Mouse (Mus musculus) common myeloid progenitor, adult 5-6 weeks (primary cell): ENCODE results near the gene Rabgap1l. TPM values are rescaled to one million over a fixed set of nuclear protein-coding genes. Genes with fewer than 3 reads are reported as not detected.
"Not testable (repeated sequence)": the region's sequence is repeated elsewhere in the genome, so short reads cannot be mapped to it uniquely, and the experiment has no call there.

Experiments used
- ATAC-seq: replicated peaks from 2 replicates; pipeline ENCODE4 v1.8.0; 2016; ENCODE audit warnings: low read depth, mild to moderate bottlenecking, moderate TSS enrichment, inconsistent platforms; ENCODE audit not compliant: poor library complexity, severe bottlenecking
- total RNA-seq: library from RNA; stranded (forward); fragments of 200-1000, 187-1606 nt; gene quantifications from 2 replicates; pipeline ENCODE4 v1.2.3, GENCODE M21; 2017

The Rabgap1l gene
- total RNA-seq, 1 experiment from 2014 or later, result 304 TPM

- no peak; the same call in 1 of the 2 replicates for ATAC-seq
These were observed 174.8 kb downstream of the Rabgap1l start for GRCm38 (mm10) chr1:160618201-160618600.

GRCm38 (mm10) chr1:160606425-160606824 is 186.6 kb downstream of the Rabgap1l start:
- ATAC-seq, result no peak

- not testable (repeated sequence) for ATAC-seq
These were observed 189.7 kb downstream of the Rabgap1l start for GRCm38 (mm10) chr1:160603312-160603711.

- ATAC-seq, result no peak
These were observed 195.6 kb downstream of the Rabgap1l start for GRCm38 (mm10) chr1:160597369-160597768.

- ATAC-seq, result no peak
These were observed 196.1 kb downstream of the Rabgap1l start for GRCm38 (mm10) chr1:160596948-160597270.

GRCm38 (mm10) chr1:160596252-160596947 is 196.6 kb downstream of the Rabgap1l start:
- no peak for ATAC-seq

- no peak for ATAC-seq
These were observed 198.4 kb downstream of the Rabgap1l start for GRCm38 (mm10) chr1:160594576-160594975.

GRCm38 (mm10) chr1:160594066-160594465 is 198.9 kb downstream of the Rabgap1l start:
- no peak for ATAC-seq

GRCm38 (mm10) chr1:160588911-160589590 is 204.0 kb downstream of the Rabgap1l start:
- no peak for ATAC-seq

GRCm38 (mm10) chr1:160579309-160580233 is 213.4 kb downstream of the Rabgap1l start:
- no peak for ATAC-seq

- no peak for ATAC-seq
These were observed 216.9 kb downstream of the Rabgap1l start for GRCm38 (mm10) chr1:160576124-160576523.

GRCm38 (mm10) chr1:160574039-160574438 is 219.0 kb downstream of the Rabgap1l start:
- no peak for ATAC-seq

GRCm38 (mm10) chr1:160566458-160566857 is 226.6 kb downstream of the Rabgap1l start:
- no peak for ATAC-seq

- peak; percentile 83 for ATAC-seq
These were observed 231.6 kb downstream of the Rabgap1l start for GRCm38 (mm10) chr1:160561381-160561780.

- no peak for ATAC-seq
These were observed 242.4 kb downstream of the Rabgap1l start for GRCm38 (mm10) chr1:160550636-160551035.

- ATAC-seq, result no peak
These were observed 244.8 kb downstream of the Rabgap1l start for GRCm38 (mm10) chr1:160547934-160548876.

- no peak for ATAC-seq
These were observed 257.4 kb downstream of the Rabgap1l start for GRCm38 (mm10) chr1:160535649-160536048.

- no peak for ATAC-seq
These were observed 258.3 kb downstream of the Rabgap1l start for GRCm38 (mm10) chr1:160534571-160535335.
